Mouse (Mus musculus): ENCODE results near the gene Ywhag.

- no peak for TF ChIP-seq CTCF (IDR thresholded peaks at IDR 0.05; ENCODE audit: low read depth, low read length)
- no peak for TF ChIP-seq POLR2A (IDR thresholded peaks at IDR 0.05; ENCODE audit: extremely low read depth, insufficient read depth, low read length)
Observed at GRCm38 (mm10) chr5:135866662-135867061, 67.8 kb downstream of the Ywhag start.

All from liver, adult 2 months (tissue).